ENCODE assay signal across 10 mouse cellular contexts in the genomic region with DNA sequence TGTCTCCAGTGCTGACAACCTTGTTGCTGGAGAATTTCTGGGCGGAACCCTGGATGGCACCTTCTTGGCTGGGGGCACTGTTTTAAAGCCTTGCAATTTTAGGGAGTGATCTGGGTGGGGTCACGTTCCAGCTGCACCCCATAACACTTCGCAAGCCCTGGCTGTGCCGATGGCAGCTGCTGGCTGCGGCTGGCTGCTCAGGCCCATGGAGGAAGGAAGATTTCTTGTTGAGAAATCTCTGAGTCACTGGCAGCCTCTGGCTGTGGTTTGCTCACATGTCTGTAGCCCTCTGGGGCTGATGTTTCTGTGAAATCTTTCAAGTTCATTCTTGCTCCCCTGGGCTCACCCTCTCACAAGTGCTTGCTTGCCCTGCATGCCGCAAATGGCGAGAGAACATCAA. TPM values are rescaled to one million over a fixed set of nuclear protein-coding genes. Genes with fewer than 3 reads are reported as not detected.
A peak's percentile ranks its signal among the peaks of the same experiment; 100 is the strongest.
DNase-seq lines count a peak whose midpoint lies in the region; ATAC-seq and TF ChIP-seq lines count a peak whose summit lies in the region.
"Had no signal": no experiment of that assay in that cellular context is flagged by ENCODE, and none has a peak within 500 bp of the region (broad histone marks: within the 10 kb centered on the region; RNA-seq: fewer than 3 reads in every experiment).

No protein-coding gene starts in this region.

- H3K36me3 ChIP-seq in lung, postnatal 0 days (ENCODE audit: insufficient read depth, low read length): no peaks in the 10 kb centered on the region
- no peaks in the 10 kb centered on the region for H3K36me3 ChIP-seq in stomach, embryonic 16.5 days (ENCODE audit: control insufficient read depth, insufficient read depth, low read length)
- H3K36me3 ChIP-seq: embryonic facial prominence, embryonic 12.5 days; midbrain, embryonic 15.5 days had no signal

- no peaks in the 10 kb centered on the region for H3K4me1 ChIP-seq in lung, postnatal 0 days (ENCODE audit: insufficient read depth, low read depth, low read length)
- 0 out of 2 replicates have a peak, but pooled peaks cover 3% of the 10 kb centered on the region for H3K4me1 ChIP-seq in stomach, embryonic 16.5 days (ENCODE audit: control insufficient read depth, insufficient read depth, low read length)
- H3K4me1 ChIP-seq: midbrain, embryonic 15.5 days had no signal

- H3K9ac ChIP-seq in lung, postnatal 0 days (replicated peaks; ENCODE audit: low read depth): no peak overlapping the region
- no peak overlapping the region for H3K9ac ChIP-seq in stomach, embryonic 16.5 days (ENCODE audit: low read length)
- H3K9ac ChIP-seq: embryonic facial prominence, embryonic 12.5 days; midbrain, embryonic 15.5 days had no signal

- H3K4me2 ChIP-seq in lung, postnatal 0 days (replicated peaks; ENCODE audit: low read depth, low read length): no peak overlapping the region
- H3K4me2 ChIP-seq in stomach, embryonic 16.5 days (ENCODE audit: low read depth, low read length): no peak overlapping the region
- H3K4me2 ChIP-seq: embryonic facial prominence, embryonic 12.5 days; midbrain, embryonic 15.5 days had no signal

- TF ChIP-seq CTCF in lung, postnatal 0 days (IDR thresholded peaks at IDR 0.05): no peak

- H3K4me3 ChIP-seq in lung, postnatal 0 days (ENCODE audit: low read depth, low read length): no peak overlapping the region
- no peak overlapping the region for H3K4me3 ChIP-seq in stomach, embryonic 16.5 days (replicated peaks; ENCODE audit: low read length)
- H3K4me3 ChIP-seq: embryonic facial prominence, embryonic 12.5 days; midbrain, embryonic 15.5 days had no signal

- no peaks in the 10 kb centered on the region for H3K27me3 ChIP-seq in lung, postnatal 0 days (replicated peaks; ENCODE audit: insufficient read depth, low read length)
- H3K27me3 ChIP-seq in stomach, embryonic 16.5 days (ENCODE audit: control insufficient read depth, insufficient read depth, low read length): no peaks in the 10 kb centered on the region
- H3K27me3 ChIP-seq: embryonic facial prominence, embryonic 12.5 days; midbrain, embryonic 15.5 days had no signal

- H3K27ac ChIP-seq in lung, postnatal 0 days (ENCODE audit: low read length): no peak overlapping the region
- peak overlapping the region; percentile 52; the same call in 1 of the 2 replicates for H3K27ac ChIP-seq in stomach, embryonic 16.5 days (ENCODE audit: low read length)
- H3K27ac ChIP-seq: embryonic facial prominence, embryonic 12.5 days; midbrain, embryonic 15.5 days had no signal

- DNase-seq in lung, postnatal 0 days (ENCODE audit: low spot score): peak; percentile 35
- no peak for DNase-seq in lung, postnatal 14 days
- DNase-seq in adrenal gland, postnatal 10 days: peak; percentile 61
- peak; percentile 85 for DNase-seq in gonadal fat pad, adult 2 months (ENCODE audit: low read depth)

- H3K9me3 ChIP-seq in lung, postnatal 0 days (ENCODE audit: low read length): no peaks in the 10 kb centered on the region
- H3K9me3 ChIP-seq in stomach, embryonic 16.5 days (replicated peaks; ENCODE audit: control insufficient read depth, low read length): no peaks in the 10 kb centered on the region
- H3K9me3 ChIP-seq: embryonic facial prominence, embryonic 12.5 days; midbrain, embryonic 15.5 days had no signal

- ATAC-seq in lung, postnatal 0 days: 0 out of 2 replicates have a peak, but pooled peaks have one; percentile 23
- ATAC-seq in stomach, embryonic 16.5 days (ENCODE audit: insufficient read depth, low FRiP score): no peak
- no peak for ATAC-seq in cerebellum, adult (ENCODE audit: insufficient number of reproducible peaks, low FRiP score, low TSS enrichment)
- no peak for ATAC-seq in frontal cortex, adult (ENCODE audit: low TSS enrichment)
- ATAC-seq: midbrain, embryonic 15.5 days had no signal

- TF ChIP-seq EP300 in lung, postnatal 0 days (IDR thresholded peaks at IDR 0.05): no peak

- 65% methylated on average over 7 of the region's 7 CpGs for WGBS in lung, postnatal 0 days
- WGBS in stomach, embryonic 16.5 days: 67% methylated on average over 7 of the region's 7 CpGs

RNA-seq across cellular contexts. Expression of a gene that starts 47.9 kb away (rescaled TPM):
- polyA plus RNA-seq in lung, postnatal 0 days (2015; fragmentation: Nextera tagmentation; extraction: Ambion mirVana): not detected in 2 replicates
- under 1 TPM; 0.09 to 0.24 TPM for total RNA-seq in adrenal gland, postnatal 10 days (2021)
- polyA plus RNA-seq in gonadal fat pad, adult 2 months (2012; rRNA removed): not detected in 2 replicates
- polyA plus RNA-seq in stomach, embryonic 16.5 days (2015; fragmentation: Nextera tagmentation; extraction: Ambion mirVana): 2.2 and 2.4 TPM in 2 replicates
- polyA plus RNA-seq: spleen, adult 2 months had no signal
